Mouse (Mus musculus) forebrain, embryonic 11.5 days (tissue): ENCODE results near the gene Mpg. TPM values are rescaled to one million over a fixed set of nuclear protein-coding genes. Genes with fewer than 3 reads are reported as not detected.

Source experiments
- ATAC-seq: fragments of 200-750 bp; cut with Nextera tagmentation; replicated peaks from 2 replicates; pipeline ENCODE4 v1.8.0; 2017; ENCODE audit warnings: moderate TSS enrichment; ENCODE audit not compliant: low FRiP score
- DNase-seq: peaks from one replicate; pipeline ENCODE4 v3.0.0-alpha.2; 2017; ENCODE audit warnings: low spot score
- H3K27ac ChIP-seq: fragments of 300-500 bp; sonication (generic); 2 replicates; pipeline ENCODE4 v1.5.1; 2014; ENCODE audit warnings: low read depth, low read length
- H3K27me3 ChIP-seq: fragments of 300-500 bp; sonication (generic); 2 replicates; pipeline ENCODE4 v1.6.1; 2014; ENCODE audit warnings: mild to moderate bottlenecking, low read length, mixed read lengths; ENCODE audit not compliant: control insufficient read depth, insufficient read depth
- H3K36me3 ChIP-seq: fragments of 300-500 bp; sonication (generic); 2 replicates; pipeline ENCODE4 v1.6.1; 2014; ENCODE audit warnings: mild to moderate bottlenecking, low read length, moderate library complexity, mixed read lengths; ENCODE audit not compliant: control insufficient read depth, insufficient read depth
- H3K4me1 ChIP-seq: fragments of 300-500 bp; sonication (generic); replicated peaks from 2 replicates; pipeline ENCODE4 v1.6.1; 2014; ENCODE audit warnings: low read length, mixed read lengths; ENCODE audit not compliant: control insufficient read depth, insufficient read depth
- H3K4me2 ChIP-seq: fragments of 300-500 bp; sonication (generic); 2 replicates; pipeline ENCODE4 v1.6.1; 2014; ENCODE audit warnings: low read depth, mild to moderate bottlenecking, low read length, moderate library complexity, mixed read lengths; ENCODE audit not compliant: severe bottlenecking
- H3K4me3 ChIP-seq: fragments of 300-500 bp; sonication (generic); 2 replicates; pipeline ENCODE4 v1.5.1; 2014; ENCODE audit warnings: low read depth, low read length
- H3K9ac ChIP-seq: fragments of 300-500 bp; sonication (generic); 2 replicates; pipeline ENCODE4 v1.6.1; 2014; ENCODE audit warnings: low read length
- H3K9me3 ChIP-seq: fragments of 300-500 bp; sonication (generic); 2 replicates; pipeline ENCODE4 v1.6.1; 2016; ENCODE audit warnings: low read length, mixed read lengths; ENCODE audit not compliant: control insufficient read depth
- WGBS: fragments of 180-500 bp; shearing (Covaris S2); extraction: QIAGEN DNeasy Blood & Tissue Kit; methylation state at CpG from one replicate; pipeline ENCODE4 v1.1.7; 2014; 5-methylcytosine and 5-hydroxymethylcytosine counted together
- polyA plus RNA-seq: library from polyadenylated mRNA; unstranded; fragments of >200 nt; fragmentation: Nextera tagmentation; extraction: Ambion mirVana; gene quantifications from 2 replicates; pipeline ENCODE4 v1.2.1, GENCODE M21; 2014

Mpg gene
- polyA plus RNA-seq, 1 experiment from 2014 or later, result 28.0 TPM

DNA sequence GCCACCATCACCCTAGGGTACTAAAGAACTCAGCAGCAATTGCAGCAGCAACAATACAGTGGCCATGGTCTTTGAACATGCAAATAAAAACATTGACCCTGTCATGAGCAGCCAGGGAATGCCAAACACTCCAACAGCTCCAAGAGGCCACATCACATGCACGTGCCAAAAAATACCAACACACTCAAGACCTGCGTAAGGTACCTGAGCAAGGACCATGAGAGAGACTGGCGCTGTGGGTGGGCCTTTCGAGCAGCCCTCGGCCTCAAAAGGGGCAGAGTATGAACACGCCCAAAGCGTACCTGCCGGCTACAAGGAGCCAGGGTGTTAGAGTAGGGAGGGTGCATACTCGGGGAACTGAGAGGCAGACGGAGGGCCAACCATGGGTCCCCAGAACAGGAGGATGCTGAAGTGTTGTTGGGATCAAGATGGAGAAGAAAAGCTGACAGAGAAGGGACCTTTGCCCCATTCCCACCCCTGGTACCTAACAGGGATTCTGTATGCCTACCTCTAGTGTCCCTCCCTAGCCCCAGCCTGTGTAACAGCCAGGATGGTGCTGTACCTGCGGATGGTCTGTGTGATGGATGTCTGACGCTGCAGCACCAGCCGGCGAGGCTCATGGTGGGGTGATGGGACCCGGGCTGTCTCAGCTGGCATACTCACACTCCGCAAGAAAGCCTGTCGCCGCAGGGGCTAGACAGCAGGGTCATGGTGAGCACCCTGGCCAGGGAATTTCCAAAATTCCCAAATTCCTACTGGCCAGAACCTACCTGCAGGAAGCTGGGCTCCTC lies 10.7 kb upstream of the Mpg start:
- 94% methylated on average over 18 of the region's 18 CpGs for WGBS
- no peak for ATAC-seq
- Histone ChIP-seq H3K9me3 (no peaks in the 10 kb centered on the region), H3K27ac (no peak overlapping the region), H3K4me3 (no peak overlapping the region), H3K4me2 (no peak overlapping the region), H3K9ac (no peak overlapping the region), H3K27me3 (no peaks in the 10 kb centered on the region), H3K4me1 (no peaks in the 10 kb centered on the region; the same call in 1 of the 2 replicates), H3K36me3 (no peaks in the 10 kb centered on the region; the same call in 1 of the 2 replicates)
- DNase-seq, result no peak

DNA sequence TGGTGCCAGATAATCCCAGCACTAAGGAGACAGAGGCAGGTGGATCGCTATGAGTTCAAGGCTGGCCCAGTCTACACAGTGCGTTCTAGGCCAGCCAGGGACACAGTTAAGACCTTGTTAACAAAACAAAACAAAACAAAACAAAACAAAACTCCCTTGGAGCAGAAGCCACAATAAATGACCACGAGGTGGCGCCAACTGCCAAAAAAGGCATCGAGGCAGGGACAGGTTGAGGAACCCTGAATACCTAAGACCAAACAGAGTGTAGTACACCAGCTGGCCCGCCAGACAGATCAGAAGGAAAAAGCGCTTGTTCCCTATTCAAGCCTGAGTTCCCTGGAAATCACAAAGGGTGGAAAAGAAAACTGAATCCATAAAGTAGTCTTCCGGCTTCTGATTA lies 9.5 kb upstream of the Mpg start:
- Histone ChIP-seq H3K27me3 (no peaks in the 10 kb centered on the region), H3K9ac (no peak overlapping the region), H3K9me3 (no peaks in the 10 kb centered on the region), H3K4me1 (peaks cover 4% of the 10 kb centered on the region; the same call in 1 of the 2 replicates), H3K27ac (no peak overlapping the region), H3K4me2 (no peak overlapping the region), H3K36me3 (no peaks in the 10 kb centered on the region), H3K4me3 (no peak overlapping the region)
- WGBS, result 24% methylated on average over 8 of the region's 8 CpGs
- no peak; the same call in 1 of the 2 replicates for ATAC-seq
- DNase-seq, result peak; percentile 85

DNA sequence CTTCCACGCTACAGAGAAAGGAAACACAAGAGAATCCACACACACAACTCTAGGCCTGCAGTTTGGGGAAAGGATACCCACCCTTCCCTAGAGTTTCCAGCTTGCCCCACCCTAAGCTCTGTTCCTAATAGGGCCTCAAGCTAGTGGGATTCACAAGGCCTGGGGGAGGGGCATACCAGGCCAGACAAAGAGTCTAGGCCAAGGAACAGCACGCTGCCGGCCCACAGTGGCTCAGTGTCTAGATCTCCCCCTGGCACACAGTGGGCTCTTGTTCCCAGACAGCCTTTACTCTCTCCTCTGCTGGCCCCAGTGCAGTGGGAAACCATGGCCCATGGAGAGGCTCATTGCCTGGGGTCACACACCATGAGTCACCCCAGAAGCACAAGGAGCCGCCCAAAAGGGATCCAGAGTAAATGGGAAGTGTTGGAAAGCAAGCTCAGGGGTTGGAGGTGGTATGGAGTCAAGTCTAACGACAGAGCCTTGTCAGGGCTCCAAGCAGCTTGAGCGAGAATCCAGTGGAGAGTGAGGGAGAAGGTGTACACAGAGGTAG lies 7.7 kb upstream of the Mpg start:
- peaks cover 12% of the 10 kb centered on the region for H3K4me1 ChIP-seq
- DNase-seq (no peak), ATAC-seq (no peak)
- no peak overlapping the region for H3K27ac ChIP-seq
- H3K36me3 ChIP-seq, result no peaks in the 10 kb centered on the region
- 47% methylated on average over 6 of the region's 6 CpGs for WGBS
- H3K4me3 ChIP-seq, result no peak overlapping the region
- H3K9me3 ChIP-seq, result no peaks in the 10 kb centered on the region
- peaks cover 11% of the 10 kb centered on the region; the same call in 1 of the 2 replicates for H3K27me3 ChIP-seq
- H3K9ac ChIP-seq, result peak overlapping the region; percentile 29; the same call in 1 of the 2 replicates
- H3K4me2 ChIP-seq, result no peak overlapping the region

DNA sequence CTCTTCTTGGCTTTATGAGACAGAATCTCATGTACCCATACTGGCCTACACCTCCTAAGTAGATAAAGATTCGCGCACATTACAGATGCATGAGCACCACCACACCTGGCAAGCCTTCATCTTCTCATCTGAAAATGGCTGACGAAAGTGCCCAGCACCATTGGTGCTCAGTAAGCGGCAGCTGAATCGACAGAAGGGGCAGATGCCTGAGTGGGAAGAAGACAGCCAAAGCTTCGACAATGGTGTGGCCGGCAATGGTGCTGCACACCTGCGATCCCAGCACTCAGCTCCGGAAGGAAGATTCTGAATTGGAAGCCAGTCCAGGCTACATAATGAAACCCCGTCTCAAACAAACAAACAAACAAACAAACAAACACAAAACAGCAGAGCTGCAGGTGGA lies 7.0 kb upstream of the Mpg start:
- Histone ChIP-seq H3K27me3 (peaks cover 11% of the 10 kb centered on the region; the same call in 1 of the 2 replicates), H3K4me3 (no peak overlapping the region), H3K27ac (no peak overlapping the region)

DNA sequence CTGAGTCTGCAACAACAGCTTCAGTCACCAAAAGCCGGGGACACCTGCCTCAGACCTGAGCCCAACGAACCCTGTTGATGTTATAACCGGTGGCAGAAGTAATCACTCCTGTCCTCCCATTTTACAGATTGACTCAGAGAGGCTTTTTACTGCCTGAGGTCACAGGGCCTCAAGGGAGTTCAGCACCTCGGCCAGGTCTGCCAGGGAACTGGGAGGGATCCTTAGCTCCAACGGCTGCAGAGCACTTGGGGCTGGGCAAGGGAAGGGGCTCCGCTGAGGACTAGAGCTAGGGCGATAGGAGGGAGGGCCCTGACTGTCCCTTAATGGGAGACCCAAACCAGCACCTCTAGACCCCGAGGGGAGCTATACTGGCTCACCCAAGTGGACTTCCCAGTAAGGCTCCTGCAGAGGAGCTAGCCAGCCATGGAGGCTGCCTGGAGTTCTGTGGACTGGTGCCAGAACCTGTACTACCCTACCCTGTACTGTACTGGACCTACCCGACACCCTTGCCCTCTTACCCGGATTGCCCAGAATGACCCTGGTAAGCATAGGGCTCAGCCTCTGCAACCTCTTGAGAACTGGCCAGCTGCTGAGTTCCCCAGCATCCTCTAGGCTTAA lies 5.6 kb upstream of the Mpg start:
- Histone ChIP-seq H3K4me3 (peak overlapping the region; percentile 74), H3K4me1 (peaks cover 12% of the 10 kb centered on the region), H3K27me3 (peaks cover 11% of the 10 kb centered on the region; the same call in 1 of the 2 replicates), H3K9ac (peak overlapping the region; percentile 78), H3K9me3 (no peaks in the 10 kb centered on the region), H3K36me3 (no peaks in the 10 kb centered on the region), H3K27ac (no peak overlapping the region), H3K4me2 (peak overlapping the region; percentile 99)
- DNase-seq (no peak), ATAC-seq (peak; percentile 1; the same call in 1 of the 2 replicates)
- WGBS, result 31% methylated on average over 10 of the region's 10 CpGs

More for the DNA sequence above, 7.0 kb upstream of the Mpg start:
- peaks cover 12% of the 10 kb centered on the region for H3K4me1 ChIP-seq
- 90% methylated on average over 10 of the region's 10 CpGs for WGBS
- ATAC-seq (no peak), DNase-seq (no peak)
- H3K36me3 ChIP-seq, result no peaks in the 10 kb centered on the region
- H3K9ac ChIP-seq, result no peak overlapping the region
- H3K4me2 ChIP-seq, result no peak overlapping the region
- H3K9me3 ChIP-seq, result no peaks in the 10 kb centered on the region

DNA sequence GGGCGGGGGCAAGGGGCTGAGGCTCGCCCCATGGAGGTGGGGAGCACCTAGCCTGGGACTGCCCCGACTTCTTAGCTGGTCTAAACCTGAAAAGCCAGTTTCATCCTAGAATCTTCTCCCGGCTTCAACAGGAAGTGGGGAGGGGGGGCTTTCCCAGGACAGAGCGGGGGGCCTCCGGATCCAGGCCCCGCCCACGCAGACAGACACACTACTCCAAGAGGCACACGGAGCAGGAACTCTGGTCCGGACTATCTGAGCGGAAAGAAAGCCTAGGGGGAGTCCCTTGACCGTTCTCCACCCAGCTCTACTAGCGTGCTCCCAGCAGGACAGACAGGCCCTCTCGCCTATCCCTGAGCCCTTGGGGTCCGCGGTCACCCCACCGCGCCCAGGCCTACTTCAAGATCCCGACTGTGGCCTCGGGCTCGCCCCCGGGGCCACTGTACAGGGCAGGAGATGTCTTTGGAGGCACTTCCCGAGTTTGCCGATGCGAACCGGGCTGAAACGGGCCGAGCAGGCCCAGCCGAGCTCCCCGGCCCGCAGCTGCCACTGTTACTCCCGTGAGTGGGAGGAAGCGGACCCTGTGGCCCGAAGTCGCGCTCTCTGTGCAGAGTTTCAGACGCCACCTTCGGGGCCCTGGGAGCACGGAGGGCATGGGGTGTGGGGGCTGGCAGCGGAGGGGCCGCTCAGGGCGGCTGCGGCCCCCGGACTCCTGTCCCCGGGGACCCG lies 4.9 kb upstream of the Mpg start:
- Histone ChIP-seq H3K4me1 (peaks cover 12% of the 10 kb centered on the region), H3K4me3 (peak overlapping the region; percentile 74), H3K9ac (peak overlapping the region; percentile 78), H3K9me3 (no peaks in the 10 kb centered on the region), H3K27me3 (peaks cover 11% of the 10 kb centered on the region; the same call in 1 of the 2 replicates), H3K4me2 (peak overlapping the region; percentile 99), H3K27ac (peak overlapping the region; percentile 25), H3K36me3 (no peaks in the 10 kb centered on the region)
- ATAC-seq, result peak; percentile 16
- peak; percentile 81 for DNase-seq
- WGBS, result under 1% methylated on average over 45 of the region's 46 CpGs

DNA sequence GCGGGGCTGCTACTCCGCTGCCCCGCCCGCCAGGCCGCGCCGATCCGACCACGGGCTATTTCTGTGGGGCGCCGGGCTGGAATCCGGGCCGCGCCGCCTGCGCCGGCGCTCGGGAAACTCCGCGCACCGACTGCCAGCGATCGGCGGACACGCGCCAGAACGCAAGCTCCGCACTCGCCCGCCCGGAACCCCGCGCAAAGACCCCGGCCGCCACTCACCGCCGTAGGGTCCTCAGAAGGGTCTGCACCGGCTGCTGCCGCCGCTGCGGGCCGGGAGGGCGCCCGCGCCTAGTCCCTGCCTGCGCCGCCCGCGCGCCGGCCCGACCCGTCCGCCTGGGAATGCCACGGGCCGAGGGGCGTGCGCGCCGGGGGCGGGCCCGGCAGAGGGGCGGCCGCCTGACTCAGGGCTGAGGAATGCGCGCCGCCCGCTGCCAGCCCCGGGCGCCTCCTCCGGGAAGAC lies 4.3 kb upstream of the Mpg start, which contains the start of gene Rhbdf1:
TSS of gene Rhbdf1 (minus strand) at position 350 of the 459 bp plus-strand sequence.
- H3K9me3 ChIP-seq, result no peaks in the 10 kb centered on the region
- H3K27ac ChIP-seq, result peak within 1 kb of the TSS; percentile 25
- H3K4me1 ChIP-seq, result peaks cover 12% of the 10 kb centered on the region
- peaks cover 11% of the 10 kb centered on the region; the same call in 1 of the 2 replicates for H3K27me3 ChIP-seq
- under 1% methylated on average over 66 of the region's 72 CpGs for WGBS
- no peak for DNase-seq
- H3K36me3 ChIP-seq, result no peaks in the 10 kb centered on the region
- peak; percentile 43 for ATAC-seq
- H3K4me2 ChIP-seq, result peak within 1 kb of the TSS; percentile 99
- H3K9ac ChIP-seq, result peak within 1 kb of the TSS; percentile 78
- H3K4me3 ChIP-seq, result peak within 1 kb of the TSS; percentile 74
